Mouse (Mus musculus): Measurements from ENCODE around the gene 2510002D24Rik. TPM values are rescaled to one million over a fixed set of nuclear protein-coding genes. Genes with fewer than 3 reads are reported as not detected.
A peak's percentile ranks its signal among the peaks of the same experiment; 100 is the strongest.
"Not testable (repeated sequence)": the region's sequence is repeated elsewhere in the genome, so short reads cannot be mapped to it uniquely, and the experiment has no call there.

Gene 2510002D24Rik
- total RNA-seq, 2 experiments from 2014 or later, result 22.2 to 24.7 TPM

DNA sequence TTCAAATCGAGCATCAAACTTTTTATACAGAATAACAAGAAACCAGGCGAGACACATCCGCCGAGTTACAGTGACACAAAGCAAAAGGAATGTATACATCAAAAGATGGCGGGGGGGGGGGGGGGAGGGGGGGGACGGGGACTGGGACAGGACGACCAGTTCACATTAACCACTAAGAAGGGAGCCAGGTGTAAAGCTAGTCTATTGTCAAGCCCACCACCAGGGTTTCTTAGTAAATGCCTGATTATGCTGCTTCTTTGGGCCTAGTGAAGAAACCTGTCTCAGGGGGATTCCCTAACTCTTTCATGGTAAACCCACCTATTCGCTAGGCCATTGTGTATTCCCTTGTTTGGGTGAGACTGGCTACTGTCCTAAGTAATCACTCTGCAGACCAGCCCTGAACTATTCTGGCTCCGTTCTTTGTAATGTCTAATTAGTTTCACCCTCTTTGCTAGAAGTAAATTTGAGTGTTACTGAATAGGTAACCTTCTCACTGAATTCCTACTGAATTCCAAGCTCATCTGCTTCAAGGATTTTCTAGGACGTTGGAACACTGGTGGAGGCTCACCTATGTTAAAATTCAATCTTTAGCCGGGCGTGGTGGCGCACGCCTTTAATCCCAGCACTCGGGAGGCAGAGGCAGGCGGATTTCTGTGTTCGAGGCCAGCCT lies 13.3 kb downstream of the 2510002D24Rik start:
- not testable (repeated sequence) for DNase-seq (ENCODE audit: low spot score in 2 of 2)

DNA sequence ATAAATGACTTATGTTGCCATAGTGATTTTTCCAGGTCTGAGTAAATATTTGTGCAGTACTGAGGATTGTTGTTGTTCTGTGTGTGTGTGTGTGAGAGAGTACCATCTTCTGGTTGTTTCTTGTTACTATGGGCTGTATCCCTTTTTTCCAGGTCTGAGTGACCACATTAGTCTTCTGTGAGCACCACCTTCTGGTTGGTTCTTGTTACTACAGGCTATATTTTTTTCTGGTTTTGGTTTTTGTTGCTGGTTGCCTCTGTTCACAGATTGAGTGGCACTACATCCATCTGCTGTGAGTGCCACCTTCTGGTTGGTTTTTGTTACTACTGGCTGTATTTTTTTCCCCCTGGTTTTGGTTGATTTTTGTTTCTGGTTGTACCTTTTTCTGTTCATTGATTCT lies 22.2 kb downstream of the 2510002D24Rik start:
- peak in 1 of 2 experiments; percentile 29 for DNase-seq (ENCODE audit: low spot score in 2 of 2)

DNA sequence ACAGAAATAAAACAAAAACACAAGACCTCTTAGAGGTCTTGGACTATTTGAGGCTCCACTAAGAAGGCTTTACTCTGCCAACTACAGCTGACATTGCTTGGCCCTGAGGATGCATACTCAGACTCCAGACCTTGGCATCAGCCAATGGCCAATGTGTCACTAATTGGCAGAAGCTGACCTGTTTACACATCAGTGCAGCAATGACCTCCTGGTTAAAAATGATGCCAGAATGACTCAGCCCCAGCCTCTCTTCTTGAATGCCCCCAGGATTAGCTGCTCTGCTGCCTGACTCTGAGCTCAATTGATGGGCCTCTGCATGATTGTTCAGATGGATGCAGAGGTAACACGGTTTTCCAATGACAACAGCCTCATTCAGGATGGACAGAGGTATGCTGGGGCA lies 23.8 kb downstream of the 2510002D24Rik start:
- DNase-seq (ENCODE audit: low spot score in 2 of 2), result no peak

DNA sequence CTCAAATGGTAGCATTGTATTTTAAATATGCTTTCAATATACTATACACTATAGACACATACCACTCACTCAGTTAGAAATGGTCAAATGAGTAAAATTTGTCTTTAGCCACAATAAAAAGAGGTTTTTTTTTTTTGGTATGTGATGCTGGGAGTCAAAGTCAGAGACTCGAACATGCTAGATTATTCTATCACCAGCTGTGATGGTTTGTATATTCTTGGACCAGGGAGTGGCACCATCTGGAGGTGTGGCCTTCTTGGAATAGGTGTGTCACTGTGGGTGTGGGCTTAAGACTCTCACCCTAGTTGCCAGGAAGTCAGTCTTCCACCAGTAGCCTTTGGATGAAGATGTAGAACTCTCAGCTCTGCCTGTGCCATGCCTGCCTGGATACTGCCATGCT lies 34.1 kb downstream of the 2510002D24Rik start:
- not testable (repeated sequence) for DNase-seq (ENCODE audit: low spot score in 2 of 2)

DNA sequence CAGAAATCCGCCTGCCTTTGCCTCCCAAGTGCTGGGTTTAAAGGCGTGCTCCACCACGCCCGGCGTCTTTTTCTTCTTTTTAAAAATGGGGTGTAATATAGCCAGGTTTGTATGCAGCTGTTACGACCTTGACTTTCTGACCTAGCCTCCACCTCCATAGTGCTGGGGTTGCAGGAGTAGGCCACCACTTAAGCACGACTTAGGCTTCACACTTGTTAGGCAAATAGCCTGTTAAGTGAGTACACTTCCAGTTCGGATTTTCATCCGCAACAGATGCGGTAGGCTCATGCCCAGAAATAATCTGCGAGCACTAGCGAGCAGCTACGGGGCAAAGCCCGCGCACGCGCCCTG lies 39.7 kb downstream of the 2510002D24Rik start:
- no peak for DNase-seq (ENCODE audit: low spot score in 2 of 2)

DNA sequence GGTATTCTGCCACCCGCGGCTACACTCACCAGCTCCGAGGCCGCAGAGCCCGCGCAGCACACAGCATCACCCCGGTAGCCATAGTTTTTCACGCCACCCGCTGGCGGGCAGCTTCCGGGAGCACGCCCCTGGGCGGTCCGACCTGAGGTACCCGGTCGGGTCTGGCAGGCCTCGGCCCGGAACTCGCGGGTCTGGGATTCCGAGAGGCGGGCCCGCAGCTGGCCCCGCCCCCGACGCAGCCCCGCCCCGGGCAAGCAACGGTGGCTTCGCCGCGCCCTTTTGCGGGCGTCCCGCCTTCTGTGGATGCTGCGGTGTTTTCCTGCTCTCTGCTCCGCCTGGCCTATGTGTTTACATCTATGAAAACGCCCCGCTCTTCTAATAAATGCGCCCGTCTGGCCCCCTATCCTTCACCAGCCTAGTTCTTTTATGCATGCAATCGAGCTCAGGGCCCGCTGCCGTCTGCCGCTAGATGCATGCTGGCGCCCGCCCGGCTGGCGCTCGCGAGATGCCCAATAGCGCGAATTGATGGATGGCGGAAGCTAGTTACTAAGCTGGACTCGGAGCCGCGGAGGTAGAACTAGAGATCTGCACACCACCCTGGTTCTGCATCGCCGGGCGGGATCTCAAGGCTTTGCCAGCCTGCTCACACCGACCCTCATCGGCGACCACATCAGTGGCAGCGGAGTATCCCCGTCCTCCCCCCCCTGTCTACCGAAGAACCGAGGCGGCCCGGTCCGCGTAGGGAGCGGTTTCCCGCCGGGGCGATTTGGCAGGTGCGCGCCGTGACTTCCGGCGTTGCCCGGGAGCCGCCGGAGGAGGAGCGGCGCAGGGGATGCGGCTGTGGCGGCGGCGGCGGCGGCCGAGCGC lies 40.3 kb downstream of the 2510002D24Rik start, which contains the start of the genes Mrpl40 and Hira:
Mrpl40 (minus strand) TSS at position 421 of the 867 bp plus-strand sequence.
Hira (plus strand) TSS at position 596 of the 867 bp plus-strand sequence.
- peak; percentile 90 to 95 for DNase-seq (ENCODE audit: low spot score in 2 of 2)

DNA sequence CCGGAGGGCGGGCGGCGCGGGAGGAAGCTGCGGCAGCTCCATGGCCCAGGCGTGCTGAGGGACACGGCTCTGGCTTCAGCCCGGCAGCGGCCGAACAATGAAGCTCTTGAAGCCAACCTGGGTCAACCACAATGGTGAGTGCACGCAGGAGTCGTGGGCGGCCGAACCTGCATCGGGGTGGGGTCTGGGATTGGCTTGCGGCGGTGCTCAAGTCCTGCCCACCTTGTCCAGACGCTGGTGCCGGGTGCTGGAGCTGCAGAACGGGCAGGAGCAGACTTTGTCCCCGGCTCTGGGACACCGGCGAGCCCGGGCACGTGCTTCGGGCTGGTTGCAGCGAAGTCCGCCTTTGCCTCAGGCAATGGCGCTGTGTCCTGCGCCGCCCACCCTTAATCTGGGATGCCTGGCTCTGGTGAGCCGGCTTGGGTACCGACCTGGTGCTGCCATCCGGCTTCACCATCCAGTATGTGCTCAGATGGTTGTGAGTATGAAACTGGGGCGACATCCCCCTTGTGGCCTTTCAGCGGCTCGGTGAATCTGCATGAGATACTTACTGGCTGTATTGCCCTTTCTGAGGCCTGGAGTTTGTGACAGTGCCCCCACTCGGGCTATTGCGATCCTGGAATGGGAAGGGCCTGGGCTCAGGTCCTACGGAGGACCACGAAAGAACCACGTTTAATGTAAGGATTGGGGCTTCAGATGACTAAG lies 41.2 kb downstream of the 2510002D24Rik start:
- peak; percentile 60 to 69 for DNase-seq (ENCODE audit: low spot score in 2 of 2)

DNA sequence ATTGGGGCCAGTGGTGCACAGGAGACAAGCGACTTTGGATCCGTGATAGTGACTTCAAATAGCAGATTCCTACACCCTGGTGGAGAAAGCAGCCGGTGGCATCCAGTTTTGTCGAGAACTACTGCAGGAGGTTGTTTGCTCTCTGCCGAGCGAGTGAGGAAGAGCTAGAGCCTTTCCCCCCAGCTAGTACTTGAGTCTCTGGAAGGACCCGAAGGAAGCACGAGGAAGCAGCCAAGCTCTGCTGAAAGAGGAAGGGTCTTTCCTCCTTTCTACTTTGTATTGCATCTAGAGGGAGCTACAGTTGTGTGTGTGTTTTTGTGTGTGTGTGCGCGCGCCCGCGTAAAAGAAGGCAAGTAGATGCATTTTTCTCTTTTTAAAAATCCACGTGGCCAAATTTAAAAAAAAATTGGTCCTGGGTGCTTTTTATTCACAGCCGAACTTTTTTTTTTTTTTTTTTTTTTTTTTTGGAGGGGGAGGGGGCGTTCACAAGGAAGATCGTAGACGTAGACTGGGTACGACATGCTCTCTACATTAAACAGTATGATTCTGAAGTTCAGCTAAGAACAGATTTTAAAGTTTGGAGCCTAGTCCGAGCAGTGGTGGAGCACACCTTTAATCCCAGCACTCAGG lies 41.8 kb downstream of the 2510002D24Rik start:
- no peak for DNase-seq (ENCODE audit: low spot score in 2 of 2)

DNA sequence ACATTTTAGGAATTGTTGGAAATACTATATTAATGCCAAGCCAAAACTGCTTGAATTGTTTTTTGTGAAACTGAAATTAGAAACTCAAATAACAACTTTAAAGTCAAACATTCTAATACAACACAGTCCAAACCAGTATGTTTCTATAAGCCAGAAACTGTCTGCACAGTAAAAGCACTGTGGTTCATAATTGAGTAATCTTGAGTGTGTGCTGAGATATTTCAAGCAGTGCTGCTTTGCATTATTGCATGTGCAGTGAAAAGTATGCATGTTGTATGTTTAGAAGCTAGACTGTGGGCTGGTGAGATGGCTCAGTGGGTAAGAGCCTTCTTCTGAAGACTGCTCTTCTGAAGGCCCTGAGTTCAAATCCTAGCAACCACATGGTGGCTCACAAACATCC lies 47.7 kb downstream of the 2510002D24Rik start:
- no peak for DNase-seq (ENCODE audit: low spot score in 2 of 2)

Other genes with a start within 250 kb of the 2510002D24Rik start
- 1 to 10 TPM; 1.9 to 2.7 TPM for gene Tbx1, start 245.9 kb upstream of the 2510002D24Rik start, total RNA-seq (2021)
- 1 to 10 TPM; 4.9 to 5.4 TPM for gene Gp1bb, start 214.2 kb upstream of the 2510002D24Rik start, total RNA-seq (2021)
- gene Gm49601, start 210.2 kb upstream of the 2510002D24Rik start, total RNA-seq (2021), result 10 to 100 TPM; 84.8 to 98.2 TPM
- 100 to 1,000 TPM; 543 to 588 TPM for gene Sept5, start 206.6 kb upstream of the 2510002D24Rik start, total RNA-seq (2021)
- 10 to 100 TPM; 89.4 to 99.1 TPM for gene Cldn5, start 59.7 kb upstream of the 2510002D24Rik start, total RNA-seq (2021)
- 10 to 100 TPM; 93.8 to 95.9 TPM for gene Ufd1, start 24.8 kb upstream of the 2510002D24Rik start, total RNA-seq (2021)
- gene Cdc45, start 24.6 kb upstream of the 2510002D24Rik start, total RNA-seq (2021), result 1 to 10 TPM; 4.0 to 4.3 TPM
- 10 to 100 TPM in 1 of 2 experiments, 1 to 10 TPM in 1; 8.8 to 16.9 TPM for gene Gm28539, start within 50 bp of the 2510002D24Rik start, total RNA-seq (2021)
- gene Mrpl40, start 40.3 kb downstream of the 2510002D24Rik start, total RNA-seq (2021), result 10 to 100 TPM; 34.9 to 39.4 TPM
- 10 to 100 TPM; 98.0 to 99.4 TPM for gene Hira, start 40.5 kb downstream of the 2510002D24Rik start, total RNA-seq (2021)

Measured in layer of hippocampus, postnatal 10 days (tissue).